Mouse (Mus musculus) MEL (cell line): ENCODE measurements around the gene Mroh2a.

ENCODE experiments used
- BHLHE40 ChIP-seq: IDR thresholded peaks from 2 replicates; pipeline ENCODE4 v1.6.1; 2012; ENCODE audit warnings: low read depth, mild to moderate bottlenecking, inconsistent platforms, low read length, improper control_type of control experiment, borderline replicate concordance
- CTCF ChIP-seq, 3 experiments: IDR thresholded peaks in 2 of 3; conservative IDR thresholded peaks in 1 of 3; 2 replicates each; pipeline ENCODE4 v1.5.1; 2011 to 2012; ENCODE audit warnings: low read length in 3 of 3, low read depth in 2 of 3, mild to moderate bottlenecking in 2 of 3, improper control_type of control experiment in 1 of 3, inconsistent platforms in 1 of 3, mixed read lengths in 1 of 3, moderate library complexity in 1 of 3; ENCODE audit not compliant: control insufficient read depth in 1 of 3, insufficient read depth in 1 of 3, poor library complexity in 1 of 3, severe bottlenecking in 1 of 3
- EP300 ChIP-seq, 2 experiments: IDR thresholded peaks; 2 replicates each; pipeline ENCODE4 v1.6.1; 2011; ENCODE audit warnings: improper control_type of control experiment in 2 of 2, low read length in 2 of 2, low read depth in 1 of 2, mild to moderate bottlenecking in 1 of 2
- JUND ChIP-seq: IDR thresholded peaks from 2 replicates; pipeline ENCODE4 v1.6.1; 2011; ENCODE audit warnings: low read depth, mild to moderate bottlenecking, improper control_type of control experiment, low read length
- KAT2A ChIP-seq: conservative IDR thresholded peaks from 2 replicates; pipeline ENCODE4 v1.6.1; 2012; ENCODE audit warnings: low read depth, low read length, improper control_type of control experiment, inconsistent platforms
- MAFK ChIP-seq: IDR thresholded peaks from 2 replicates; pipeline ENCODE4 v1.6.1; 2011; ENCODE audit warnings: low read depth, mild to moderate bottlenecking, low read length, improper control_type of control experiment, borderline replicate concordance
- MAX ChIP-seq: IDR thresholded peaks from 2 replicates; pipeline ENCODE4 v1.6.1; 2011; ENCODE audit warnings: low read length, improper control_type of control experiment
- MEF2A ChIP-seq: IDR thresholded peaks from 2 replicates; pipeline ENCODE4 v1.6.1; 2014; ENCODE audit warnings: low read depth, mild to moderate bottlenecking, inconsistent platforms, low read length, improper control_type of control experiment; ENCODE audit not compliant: poor library complexity, insufficient replicate concordance, severe bottlenecking; ENCODE audit errors: extremely low read depth
- POLR2A ChIP-seq, 2 experiments: IDR thresholded peaks; 2 replicates each; pipeline ENCODE4 v1.6.1; 2011 to 2012; ENCODE audit warnings: low read length in 2 of 2, mild to moderate bottlenecking in 2 of 2, control low read depth in 1 of 2, improper control_type of control experiment in 1 of 2, low read depth in 1 of 2, moderate library complexity in 1 of 2; ENCODE audit not compliant: control insufficient read depth in 1 of 2, insufficient read depth in 1 of 2, poor library complexity in 1 of 2
- SIN3A ChIP-seq: IDR thresholded peaks from 2 replicates; pipeline ENCODE4 v1.6.1; 2012; ENCODE audit warnings: low read length, improper control_type of control experiment, inconsistent platforms
- TAL1 ChIP-seq: IDR thresholded peaks from 2 replicates; pipeline ENCODE4 v1.6.1; 2012; ENCODE audit warnings: mild to moderate bottlenecking, inconsistent platforms, low read length, moderate library complexity, mixed read lengths
- TBP ChIP-seq: IDR thresholded peaks from 2 replicates; pipeline ENCODE4 v1.8.0; 2011; ENCODE audit warnings: low read depth, low read length, improper control_type of control experiment
- USF1 ChIP-seq: IDR thresholded peaks from 2 replicates; pipeline ENCODE4 v1.6.1; 2014; ENCODE audit warnings: low read depth, mild to moderate bottlenecking, inconsistent platforms, low read length, improper control_type of control experiment, moderate library complexity
- ZKSCAN1 ChIP-seq: IDR thresholded peaks from 2 replicates; pipeline ENCODE4 v1.6.1; 2012; ENCODE audit warnings: low read depth, mild to moderate bottlenecking, inconsistent platforms, low read length, improper control_type of control experiment, moderate library complexity

- TF ChIP-seq POLR2A (IDR thresholded peaks at IDR 0.05; ENCODE audit: control insufficient read depth in 1 of 2, insufficient read depth in 1 of 2, low read depth in 1 of 2, low read length in 2 of 2, poor library complexity in 1 of 2) (no peak), CTCF (IDR thresholded peaks at IDR 0.05 in 2 of 3, conservative IDR thresholded peaks at IDR 0.05 in 1 of 3; ENCODE audit: control insufficient read depth in 1 of 3, insufficient read depth in 1 of 3, low read depth in 2 of 3, low read length in 3 of 3, poor library complexity in 1 of 3, severe bottlenecking in 1 of 3) (no peak), KAT2A (no peak), MEF2A (no peak), EP300 (IDR thresholded peaks at IDR 0.05; ENCODE audit: low read depth in 1 of 2, low read length in 2 of 2) (no peak), MAX (no peak), BHLHE40 (no peak), ZKSCAN1 (no peak), JUND (no peak), TBP (no peak), MAFK (no peak), USF1 (no peak), TAL1 (no peak; the same call in 1 of the 2 replicates), SIN3A (no peak)
These were observed 56.8 kb downstream of the Mroh2a start for GRCm38 (mm10) chr1:88283376-88284227.
